Mouse (Mus musculus) gastrocnemius, postnatal 14 days (tissue): ENCODE measurements around the gene Ksr1. TPM values are rescaled to one million over a fixed set of nuclear protein-coding genes. Genes with fewer than 3 reads are reported as not detected.

Experiments
- DNase-seq: peaks from one replicate; pipeline ENCODE4 v3.0.0; 2021; ENCODE audit warnings: mixed read lengths
- intact Hi-C: fragments of 180-260 bp; cut with DNase I; formaldehyde crosslinking; loops from one replicate; pipeline ENCODE4 v1.15.1; 2025; ENCODE audit warnings: low total_unique reads
- total RNA-seq, 2 experiments: library from RNA; stranded (reverse); gene quantifications; 2 replicates each; pipeline ENCODE4 v1.2.3; 2021

Gene Ksr1
- total RNA-seq, 2 experiments from 2014 or later, result 62.2 to 73.3 TPM

DNA sequence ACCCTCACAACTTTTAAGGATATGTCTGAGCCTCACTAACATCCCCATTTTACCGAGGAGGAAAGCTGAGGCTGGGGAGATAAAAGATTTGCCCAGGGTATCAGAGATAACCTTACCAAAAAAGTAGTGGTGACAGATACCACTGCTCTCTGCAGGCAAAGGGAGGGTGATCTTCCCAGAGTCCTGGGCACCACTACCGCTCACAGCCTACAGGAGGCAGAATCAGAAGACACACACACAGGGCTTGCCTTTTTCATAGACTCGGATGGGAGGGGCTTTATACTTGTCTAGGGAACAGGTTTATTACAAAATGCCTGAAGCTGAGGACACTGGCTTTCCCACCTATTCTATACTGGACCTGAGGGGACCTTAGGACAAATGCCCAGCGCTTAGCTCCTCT lies 43.9 kb downstream of the Ksr1 start:
- no peak for DNase-seq
- intact Hi-C loops, result no loop called here

DNA sequence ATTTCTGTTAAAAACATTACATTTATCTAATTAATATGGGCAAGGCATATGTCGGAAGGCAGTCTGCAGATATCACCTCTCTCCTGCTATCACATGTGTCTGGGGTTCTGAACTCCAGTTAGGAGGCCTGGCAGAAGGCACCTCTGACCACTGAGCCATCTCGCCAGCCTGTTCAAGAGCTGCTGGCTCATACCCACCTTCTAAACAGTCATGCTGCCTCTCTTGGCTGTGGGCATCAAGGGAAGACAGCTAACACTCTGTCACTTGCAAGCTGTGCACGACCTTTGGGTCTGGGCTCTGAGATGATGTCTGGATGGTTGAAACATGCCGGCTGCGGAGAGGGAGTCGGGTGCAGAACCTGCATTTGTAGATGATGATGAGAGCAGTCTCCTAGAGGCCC lies 44.6 kb downstream of the Ksr1 start:
- intact Hi-C loops, result no loop called here
- no peak for DNase-seq

DNA sequence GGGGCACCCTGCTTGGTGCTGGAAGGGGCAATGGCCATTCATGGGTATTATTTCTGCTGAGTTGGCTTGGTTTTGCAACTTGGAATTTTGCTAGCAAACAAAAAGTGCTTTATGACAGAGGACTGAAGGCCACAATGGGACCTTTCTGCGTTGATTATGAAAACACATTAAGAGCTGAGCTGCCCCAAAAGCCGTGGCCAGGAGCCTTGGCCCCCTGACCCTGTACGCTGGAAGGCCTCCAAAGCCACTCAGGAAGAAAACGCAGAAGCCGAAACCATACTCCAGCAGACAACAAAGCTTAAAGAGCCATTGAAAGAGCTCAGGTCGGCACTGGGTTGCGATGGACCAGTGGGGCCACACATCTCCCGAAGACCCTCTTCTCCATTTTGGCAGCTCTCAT lies 47.2 kb downstream of the Ksr1 start:
- DNase-seq, result peak; percentile 48
- intact Hi-C loops, result no loop called here

DNA sequence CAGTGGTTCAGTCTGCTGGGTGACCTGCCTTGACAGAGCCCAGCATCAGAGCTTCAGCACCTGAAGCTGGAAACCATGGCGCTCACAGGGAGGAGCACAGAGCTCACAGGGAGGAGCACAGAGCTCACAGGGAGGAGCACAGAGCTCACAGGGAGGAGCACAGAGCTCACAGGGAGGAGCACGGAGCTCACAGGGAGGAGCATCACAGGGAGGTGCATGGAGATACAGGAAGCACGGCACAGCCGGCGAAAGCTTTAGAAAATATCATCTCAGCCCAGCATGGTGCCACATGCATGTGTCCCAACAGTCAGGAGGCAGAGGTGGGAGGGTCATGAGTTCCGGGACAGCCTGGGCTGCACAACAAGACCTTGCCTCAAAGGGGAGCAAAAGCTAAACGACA lies 48.5 kb downstream of the Ksr1 start:
- no peak for DNase-seq
- intact Hi-C loops, result no loop called here

DNA sequence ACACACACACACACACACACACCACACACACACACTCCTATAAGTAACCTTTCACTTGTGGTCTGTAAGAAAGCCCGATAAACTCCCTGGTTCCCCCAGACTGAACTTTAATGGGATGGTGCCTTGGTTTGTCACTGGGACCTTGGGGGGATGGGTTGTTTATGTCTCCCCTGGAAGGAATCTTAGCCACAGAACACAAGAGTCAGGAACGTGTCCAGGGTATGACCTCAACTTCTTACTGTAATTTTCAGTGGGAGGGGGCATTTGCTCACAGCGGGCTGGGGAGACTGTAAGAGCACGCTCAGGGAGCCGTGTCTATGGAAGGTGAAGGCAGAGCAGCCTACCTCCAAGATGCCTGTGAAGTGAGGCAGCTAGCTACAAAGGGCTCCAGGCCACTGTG lies 49.5 kb downstream of the Ksr1 start:
- intact Hi-C loops, result no loop called here
- DNase-seq, result no peak

DNA sequence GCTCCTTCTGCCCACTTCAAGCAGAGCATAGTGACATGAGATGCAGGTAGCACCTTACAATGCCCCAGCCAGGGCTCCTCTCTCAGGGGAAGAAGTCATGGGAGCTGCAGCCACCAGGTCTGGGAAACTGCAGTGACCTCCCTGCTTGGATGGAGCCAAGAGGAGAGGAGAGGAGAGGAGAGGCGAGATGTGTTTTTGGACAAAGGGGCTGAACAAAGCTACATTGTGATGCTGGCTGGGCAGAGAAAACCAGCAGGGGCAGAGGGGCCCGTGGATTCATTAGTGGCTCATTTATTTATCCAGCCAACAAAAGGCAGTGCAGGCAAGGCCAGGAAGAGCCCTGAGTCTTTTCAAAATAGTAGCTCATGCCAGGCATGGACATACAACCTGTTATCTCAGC lies 50.5 kb downstream of the Ksr1 start:
- DNase-seq, result no peak
- intact Hi-C loops, result no loop called here

DNA sequence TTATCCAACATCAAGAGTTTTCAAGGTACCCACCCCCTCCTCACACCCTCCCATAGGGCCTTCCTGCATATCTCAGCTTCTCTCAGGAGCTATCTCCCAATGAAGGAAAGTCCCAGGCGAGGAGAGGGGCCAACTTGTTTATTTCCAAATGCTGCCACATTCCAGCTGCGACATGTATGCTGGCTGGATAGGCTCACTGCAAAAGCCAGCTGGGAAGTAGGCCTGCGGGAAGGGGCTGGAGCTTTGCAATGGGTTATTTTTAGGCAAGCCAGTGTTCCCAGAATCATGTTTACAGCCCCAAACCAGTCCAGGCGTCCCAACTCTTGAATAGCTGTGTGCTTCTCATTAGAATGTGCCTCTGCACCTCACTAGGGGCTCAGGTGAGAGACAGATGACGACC lies 51.5 kb downstream of the Ksr1 start:
- peak; percentile 54 for DNase-seq

DNA sequence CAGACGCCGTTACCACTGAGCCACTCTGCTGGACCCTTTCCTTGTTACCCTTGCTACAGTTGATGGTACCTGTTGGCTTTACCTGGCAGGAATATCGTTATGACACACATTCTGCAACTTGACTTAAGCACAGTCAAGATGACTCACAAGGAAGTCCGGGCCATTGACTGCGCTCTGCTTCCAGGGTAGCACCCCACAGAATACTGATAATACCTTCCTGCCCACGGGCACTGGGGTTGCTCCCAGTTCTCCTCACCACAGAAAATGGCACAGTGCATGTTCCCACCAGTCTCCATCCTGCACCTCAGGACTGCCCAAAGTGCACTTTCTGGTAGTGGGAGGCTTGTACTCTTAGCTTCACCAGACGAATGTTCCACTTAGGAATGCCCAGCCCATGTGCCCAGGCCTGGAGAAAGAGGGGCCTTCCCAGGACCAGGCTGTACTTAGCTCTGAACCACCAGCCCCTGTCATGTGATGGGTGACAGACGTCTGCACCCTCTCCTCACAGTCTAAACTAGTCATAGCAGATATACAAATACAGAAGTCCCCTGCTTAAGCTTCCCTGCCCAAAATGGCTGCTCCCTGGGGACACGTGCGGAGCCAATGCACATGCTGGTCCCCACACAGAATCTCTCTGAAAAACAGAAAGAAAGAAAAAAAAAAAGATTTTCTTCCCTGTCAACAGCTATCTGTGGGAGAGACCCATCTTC lies 52.1 kb downstream of the Ksr1 start:
- DNase-seq, result no peak
- intact Hi-C loops, result no loop called here

More for the DNA sequence above, 51.5 kb downstream of the Ksr1 start:
- intact Hi-C loops, result no loop called here

DNA sequence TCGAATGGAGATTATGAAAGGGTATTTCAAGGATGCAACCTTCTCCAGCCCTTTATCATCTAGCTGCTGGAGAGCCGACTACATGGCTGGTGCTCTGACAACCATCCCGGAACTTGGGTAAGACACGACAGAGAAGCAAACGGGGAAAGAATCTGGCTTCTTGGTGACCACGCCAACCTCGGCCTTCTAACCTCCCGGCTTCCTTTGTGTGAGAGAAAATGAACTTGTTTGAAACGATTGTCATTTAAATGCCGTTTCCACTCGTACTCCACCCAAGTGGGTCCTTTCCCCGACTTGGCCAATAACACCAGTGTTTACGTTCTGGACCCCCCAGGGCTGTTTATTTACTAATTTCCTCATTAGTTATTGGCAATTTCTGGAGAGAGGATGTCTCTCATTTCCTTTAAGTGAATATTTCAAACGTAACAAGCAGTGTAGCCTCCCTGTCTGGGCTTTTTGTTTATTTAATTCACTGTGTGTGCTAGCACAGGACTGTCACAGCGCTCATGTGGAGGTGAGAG lies 52.8 kb downstream of the Ksr1 start:
- DNase-seq, result no peak
- intact Hi-C loops, result no loop called here

DNA sequence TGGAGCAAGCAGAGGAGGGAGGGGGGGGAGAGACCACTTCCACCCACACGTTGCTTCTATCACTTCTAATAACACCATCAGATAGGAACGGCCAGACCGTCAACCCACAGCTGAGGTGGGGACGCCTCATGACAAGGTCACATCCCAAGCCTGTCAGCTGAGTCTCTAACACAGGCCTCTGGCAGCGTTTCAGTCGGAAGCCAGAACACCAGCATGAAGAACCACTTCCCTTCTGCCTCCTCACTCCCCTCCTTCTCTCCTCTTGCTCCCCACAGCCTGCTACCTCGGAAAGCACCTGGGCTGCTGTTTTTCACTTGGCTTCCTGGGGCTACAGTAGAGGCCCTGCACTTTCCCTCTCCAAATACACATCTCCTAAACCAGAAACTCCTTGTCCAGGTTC lies 53.4 kb downstream of the Ksr1 start:
- intact Hi-C loops, result no loop called here
- DNase-seq, result no peak

DNA sequence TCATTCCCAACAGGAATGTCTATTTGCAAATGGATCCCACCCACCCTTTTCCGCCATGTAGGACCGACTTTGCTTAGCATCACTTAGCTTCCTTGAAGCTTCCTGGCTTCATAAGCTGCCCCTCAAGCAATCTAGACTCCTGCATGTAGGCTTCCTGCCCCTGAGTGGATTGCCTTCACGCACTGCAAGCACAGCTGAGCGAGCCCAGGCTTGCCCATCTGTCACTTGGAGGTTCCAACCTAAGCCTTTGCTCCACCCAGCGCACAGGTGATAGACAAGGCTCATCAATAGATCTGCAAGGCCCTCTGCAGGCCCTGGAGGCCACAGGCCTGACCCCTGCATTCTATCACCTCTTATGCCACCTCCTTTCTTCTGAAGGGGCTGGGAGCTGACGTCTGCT lies 54.0 kb downstream of the Ksr1 start:
- intact Hi-C loops, result no loop called here

DNA sequence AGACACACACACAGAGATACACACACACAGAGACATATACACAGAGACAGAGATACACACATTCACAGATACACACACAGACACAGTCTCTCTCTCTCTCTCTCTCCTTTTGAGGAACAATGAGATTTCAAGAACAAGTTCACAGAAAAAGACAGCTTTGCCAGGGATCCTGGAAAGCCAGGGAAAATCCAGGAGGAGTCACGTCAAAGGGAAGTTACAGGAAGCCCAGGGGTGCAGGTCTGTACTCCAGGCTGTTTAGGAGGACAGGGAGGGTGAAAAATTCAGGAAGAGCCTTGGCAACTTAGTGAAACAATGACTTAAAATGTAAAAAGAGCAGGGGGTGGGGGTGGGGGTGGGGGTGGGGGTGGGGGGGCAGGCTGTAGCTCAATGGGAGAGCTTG lies 56.5 kb downstream of the Ksr1 start:
- intact Hi-C loops, result no loop called here
- no peak for DNase-seq

More for the DNA sequence above, 54.0 kb downstream of the Ksr1 start:
- no peak for DNase-seq

DNA sequence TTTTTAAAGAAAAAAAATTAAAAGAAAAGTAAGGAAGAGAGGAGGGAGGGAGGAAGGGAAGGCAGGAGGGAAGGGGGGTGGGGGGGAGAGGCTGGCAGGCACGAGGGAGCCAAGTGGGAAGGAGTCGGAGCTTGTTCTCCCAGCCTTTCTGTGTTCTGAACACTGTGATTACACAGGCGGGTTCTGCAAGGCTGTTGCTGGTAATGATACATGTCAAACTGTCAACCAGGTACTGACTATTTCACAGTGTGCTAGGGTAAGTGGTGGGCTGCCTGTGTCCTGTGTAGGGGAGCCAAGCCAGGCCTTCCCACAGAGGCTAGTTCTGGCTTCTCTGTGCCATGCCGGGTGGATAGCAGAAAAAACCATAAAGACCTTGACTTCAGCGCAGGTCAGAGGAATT lies 57.2 kb downstream of the Ksr1 start:
- DNase-seq, result no peak
- intact Hi-C loops, result no loop called here

DNA sequence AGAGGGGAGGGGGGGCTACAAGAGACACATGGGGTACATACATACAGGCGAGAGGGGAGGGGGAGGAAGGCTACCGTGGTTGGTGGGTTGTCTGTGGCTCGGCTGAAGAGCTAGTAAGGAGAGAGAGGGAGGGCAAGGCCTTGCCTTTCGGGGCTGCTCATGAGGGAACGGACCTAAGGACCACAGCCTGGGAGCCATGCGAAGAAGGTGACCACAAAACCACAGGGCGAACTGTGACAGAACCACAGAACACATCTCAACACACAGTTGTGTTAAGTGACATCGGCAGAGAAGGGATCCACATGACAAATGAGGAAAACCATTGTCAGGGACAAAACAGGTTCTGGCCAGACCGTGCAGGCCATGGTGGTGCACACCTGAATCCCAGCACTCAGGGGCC lies 57.9 kb downstream of the Ksr1 start:
- intact Hi-C loops, result no loop called here
- no peak for DNase-seq

DNA sequence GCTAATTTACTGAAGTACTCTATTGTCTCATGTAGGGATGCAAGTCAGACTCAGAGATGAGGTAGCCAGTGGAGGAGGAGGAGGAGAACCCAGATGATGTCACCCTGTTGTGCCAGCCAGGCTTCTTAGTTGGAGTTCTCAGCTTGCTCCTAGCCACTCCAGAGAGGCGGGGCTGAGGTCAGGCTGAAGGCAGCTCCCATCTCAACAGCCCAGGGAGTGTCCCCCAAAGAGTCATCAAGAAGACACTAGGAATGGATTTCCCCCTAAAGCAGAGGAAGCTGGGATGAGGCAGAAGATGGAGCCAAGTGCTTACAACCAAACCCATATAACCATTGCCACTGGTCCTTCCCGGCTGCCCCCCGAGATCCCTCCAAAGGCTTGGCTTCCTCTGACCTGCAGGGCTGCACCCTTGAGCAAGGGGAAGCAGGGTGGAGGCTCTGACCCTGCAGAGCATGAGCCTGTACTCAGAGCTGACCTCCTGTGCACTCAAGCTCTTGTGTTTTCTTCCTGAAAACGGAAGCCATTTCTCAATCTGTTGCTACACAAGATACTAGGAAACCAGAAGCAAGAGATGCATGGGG lies 58.4 kb downstream of the Ksr1 start:
- intact Hi-C loops, result no loop called here
- DNase-seq, result peak; percentile 54

DNA sequence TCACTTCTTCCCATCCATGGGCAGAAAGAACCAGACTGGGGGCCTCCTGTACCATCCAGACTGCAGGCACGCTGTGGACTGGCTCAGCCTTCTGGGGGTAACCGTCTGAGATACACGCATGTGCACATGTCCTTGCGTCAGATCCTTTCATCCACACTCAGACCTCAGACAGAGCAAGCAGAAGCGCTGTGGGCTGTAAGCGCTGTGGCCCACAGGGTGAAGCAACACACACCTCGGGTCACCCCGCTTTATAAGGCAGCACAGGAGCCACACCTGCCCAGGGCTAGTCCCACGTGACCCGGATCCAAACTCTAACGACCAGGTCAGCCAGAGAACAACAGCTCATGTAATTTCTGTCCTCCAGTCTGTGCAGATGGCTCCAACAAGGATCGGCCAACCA lies 59.4 kb downstream of the Ksr1 start:
- DNase-seq, result no peak
- intact Hi-C loops, result no loop called here

DNA sequence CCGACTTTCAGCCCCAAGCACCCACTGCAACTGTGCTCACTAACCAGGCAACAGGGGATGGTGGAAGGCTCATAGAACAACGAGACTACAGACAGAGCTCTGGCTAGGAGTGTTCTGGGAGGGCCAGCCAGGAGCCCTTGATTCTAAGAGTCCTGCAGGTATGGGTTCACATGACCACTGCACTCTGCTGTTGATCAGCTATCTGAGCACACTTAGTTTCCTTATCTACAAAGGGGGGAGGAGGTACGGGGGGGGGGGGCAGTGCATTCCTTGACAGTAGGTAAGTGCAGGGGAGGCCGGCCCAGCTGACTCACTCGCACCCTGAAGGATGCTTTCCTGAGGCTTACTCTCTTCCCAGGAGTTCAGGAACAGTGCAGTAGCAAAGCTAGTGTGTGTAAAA lies 61.1 kb downstream of the Ksr1 start:
- no peak for DNase-seq
- intact Hi-C loops, result no loop called here

DNA sequence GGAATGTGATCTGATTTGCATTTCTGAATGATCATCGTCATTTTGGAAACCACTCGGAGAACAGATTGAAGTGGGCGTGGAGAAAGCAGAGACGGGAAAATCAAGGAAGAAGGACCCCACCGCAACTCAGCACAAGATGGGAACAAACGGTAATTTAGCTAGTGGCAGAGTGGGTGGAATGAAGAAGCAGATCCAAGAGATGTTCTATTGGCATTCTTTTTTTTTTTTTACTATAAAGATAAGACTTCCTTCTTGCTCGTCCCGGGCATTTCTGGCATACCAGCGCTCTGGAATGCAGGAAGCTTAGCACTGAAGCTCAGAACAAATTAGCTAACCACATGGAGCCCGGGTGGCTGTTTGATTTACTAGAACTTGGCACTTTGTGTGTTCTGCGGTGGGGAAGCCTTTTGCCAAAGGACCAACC lies 63.2 kb downstream of the Ksr1 start:
- no peak for DNase-seq
- intact Hi-C loops, result no loop called here

DNA sequence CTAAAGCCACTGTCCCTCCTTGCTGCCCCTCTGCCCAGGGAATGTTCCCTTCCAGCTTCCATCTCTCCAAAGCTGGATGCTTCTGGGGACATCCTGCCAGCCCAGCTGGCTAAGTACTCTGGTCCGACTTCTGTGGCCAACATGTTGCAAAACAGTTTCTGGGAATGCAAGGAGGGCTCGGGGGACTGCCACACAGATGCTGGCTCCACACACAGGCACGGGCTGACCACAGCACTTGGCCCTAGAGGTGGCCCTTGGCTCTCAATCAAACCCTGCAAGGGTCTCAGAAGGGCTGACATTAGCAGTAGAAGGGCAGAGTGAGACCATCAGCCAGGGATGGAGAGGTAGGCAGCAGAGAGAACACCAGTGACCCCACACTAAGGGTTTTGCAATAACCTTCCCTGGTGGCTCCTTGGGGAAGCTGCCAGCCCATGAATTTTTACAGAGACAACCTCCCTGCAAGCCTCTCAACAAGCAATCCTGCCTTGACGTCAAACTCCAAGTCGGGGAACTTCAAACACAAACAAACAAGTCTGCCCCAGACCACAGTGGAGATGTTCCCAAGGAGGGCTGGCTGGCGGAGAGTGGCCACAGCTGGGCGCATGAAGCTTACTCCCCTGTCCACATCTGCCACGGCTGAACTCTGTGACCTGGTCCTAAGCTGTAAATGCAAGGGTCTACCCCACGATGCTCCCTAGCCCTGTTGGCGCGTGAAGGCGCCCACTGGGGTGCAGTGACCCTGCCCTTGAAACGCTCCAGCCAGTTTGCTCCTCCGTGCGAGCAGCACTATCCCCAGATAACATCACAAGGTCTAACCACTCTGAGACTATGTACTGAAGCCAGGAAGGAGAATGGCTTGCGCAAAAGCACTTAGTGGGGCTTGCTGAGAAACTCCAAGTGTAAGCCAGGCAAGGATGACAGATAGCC lies 65.0 kb downstream of the Ksr1 start:
- intact Hi-C loops, result no loop called here
- peak; percentile 66 for DNase-seq

DNA sequence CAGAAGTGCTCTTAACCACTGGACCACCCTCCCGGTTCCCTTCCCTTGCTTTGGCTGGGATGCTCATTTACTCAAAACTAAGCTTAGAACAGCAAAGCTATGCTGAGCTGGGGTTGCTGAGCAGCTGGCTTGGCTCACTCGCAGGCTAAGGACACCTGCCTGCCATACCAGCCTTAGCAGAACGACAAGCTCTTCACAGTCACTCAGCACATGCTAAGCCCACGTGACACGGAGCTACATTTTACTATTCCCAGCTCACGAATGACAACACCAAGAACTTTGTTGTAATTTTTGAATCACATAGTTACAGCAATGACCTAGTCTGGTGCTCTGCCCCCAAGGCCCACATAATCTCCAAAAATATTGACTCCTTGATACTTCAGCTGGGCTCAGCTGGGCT lies 66.1 kb downstream of the Ksr1 start:
- intact Hi-C loops, result no loop called here
- DNase-seq, result no peak
